Comparison of ENCODE assay signal across 28 mouse cellular contexts in genomic region chr9:16283033-16283432, GRCm38 (mm10).
DNase-seq lines count a peak whose midpoint lies in the region; ATAC-seq and TF ChIP-seq lines count a peak whose summit lies in the region.
"Had no signal": no experiment of that assay in that cellular context is flagged by ENCODE, and none has a peak within 500 bp of the region (broad histone marks: within the 10 kb centered on the region; RNA-seq: fewer than 3 reads in every experiment).

No protein-coding gene starts in this region.

- peaks cover 5% of the 10 kb centered on the region; the same call in 1 of the 2 replicates for H3K4me1 ChIP-seq in cortical plate, adult 2 months (ENCODE audit: control insufficient read depth, insufficient read depth, low read length)
- H3K4me1 ChIP-seq: embryonic facial prominence, embryonic 12.5 days; embryonic facial prominence, embryonic 15.5 days; forebrain, embryonic 12.5 days; forebrain, embryonic 15.5 days; hindbrain, embryonic 12.5 days; hindbrain, embryonic 15.5 days had no signal

- H3K27me3 ChIP-seq in myocyte (ENCODE audit: control insufficient read depth, insufficient read depth, insufficient read length): no peaks in the 10 kb centered on the region
- H3K27me3 ChIP-seq: embryonic facial prominence, embryonic 12.5 days; embryonic facial prominence, embryonic 15.5 days; forebrain, embryonic 12.5 days; forebrain, embryonic 15.5 days; hindbrain, embryonic 12.5 days; hindbrain, embryonic 15.5 days had no signal

- no peak for TF ChIP-seq CTCF in cortical plate, adult 2 months (IDR thresholded peaks at IDR 0.05; ENCODE audit: extremely low read depth, insufficient read depth, low read length)

- H3K4me3 ChIP-seq in cortical plate, adult 2 months (ENCODE audit: insufficient read depth, low read length): no peak overlapping the region
- no peak overlapping the region for H3K4me3 ChIP-seq in myocyte
- H3K4me3 ChIP-seq: embryonic facial prominence, embryonic 12.5 days; embryonic facial prominence, embryonic 15.5 days; forebrain, embryonic 12.5 days; forebrain, embryonic 15.5 days; gastrocnemius, adult 2 months; hindbrain, embryonic 12.5 days; hindbrain, embryonic 15.5 days had no signal

- peak; percentile 62; the same call in 1 of the 2 replicates for ATAC-seq in frontal cortex, adult (ENCODE audit: low TSS enrichment)
- ATAC-seq: activated CD4-positive, CD25-positive, alpha-beta regulatory T cell, adult 4 months; CD4-positive, CD25-positive, alpha-beta regulatory T cell, adult 4 months; forebrain, embryonic 15.5 days; intestine, postnatal 0 days had no signal

- peak overlapping the region; percentile 55 for H3K4me2 ChIP-seq in myocyte (ENCODE audit: low read depth)
- H3K4me2 ChIP-seq: embryonic facial prominence, embryonic 12.5 days; embryonic facial prominence, embryonic 15.5 days; forebrain, embryonic 12.5 days; forebrain, embryonic 15.5 days; heart, embryonic 11.5 days; hindbrain, embryonic 12.5 days; hindbrain, embryonic 15.5 days had no signal

- no peak overlapping the region for H3ac ChIP-seq in myocyte (ENCODE audit: control insufficient read depth, insufficient read length)

- DNase-seq in frontal cortex, postnatal 14 days (ENCODE audit: low spot score in 2 of 2): no peak
- DNase-seq in lung, adult 18-20 months: peak; percentile 4 to 6
- DNase-seq in lung, postnatal 4 days: no peak
- DNase-seq in embryo, embryonic 9.5 days (ENCODE audit: extremely low spot score): no peak
- DNase-seq in urinary bladder, adult 2 months (ENCODE audit: low spot score): no peak
- DNase-seq: adrenal gland, postnatal 10 days; cerebellum, adult 11-12 months; cerebellum, adult 8-10 months; cerebellum, postnatal 10 days; cerebellum, postnatal 36 days; gastrocnemius, adult 2 months; gastrocnemius, postnatal 14 days; heart, adult 11 months; heart, postnatal 10 days; heart, postnatal 4 days had no signal

- peak overlapping the region; percentile 65 for H3K27ac ChIP-seq in cortical plate, adult 2 months (ENCODE audit: insufficient read depth, low read length)
- H3K27ac ChIP-seq: embryonic facial prominence, embryonic 12.5 days; embryonic facial prominence, embryonic 15.5 days; forebrain, embryonic 12.5 days; forebrain, embryonic 15.5 days; gastrocnemius, adult 2 months; hindbrain, embryonic 12.5 days; hindbrain, embryonic 15.5 days had no signal

- no peaks in the 10 kb centered on the region for H3K36me3 ChIP-seq in myocyte (ENCODE audit: control insufficient read depth, insufficient read depth)
- H3K36me3 ChIP-seq: embryonic facial prominence, embryonic 12.5 days; embryonic facial prominence, embryonic 15.5 days; forebrain, embryonic 12.5 days; forebrain, embryonic 15.5 days; hindbrain, embryonic 12.5 days; hindbrain, embryonic 15.5 days had no signal

- no peak for TF ChIP-seq POLR2A in cortical plate, adult 2 months (IDR thresholded peaks at IDR 0.05; ENCODE audit: extremely low read depth, insufficient read depth, low read length)
- no peak for TF ChIP-seq POLR2A in myocyte (IDR thresholded peaks at IDR 0.05; ENCODE audit: insufficient read length, low read depth)

- no peaks in the 10 kb centered on the region for H3K79me2 ChIP-seq in myocyte (ENCODE audit: control insufficient read depth, insufficient read depth)

TF ChIP-seq in myocyte, 11 proteins besides CTCF, POLR2A, EP300 and RAD21:
- TF ChIP-seq TCF12 (IDR thresholded peaks at IDR 0.05; ENCODE audit: insufficient read depth, poor library complexity, severe bottlenecking) (no peak), TCF3 (IDR thresholded peaks at IDR 0.05; ENCODE audit: insufficient read length, low read depth) (no peak), MAX (IDR thresholded peaks at IDR 0.05; ENCODE audit: low read depth) (no peak), POLR2AphosphoS2 (IDR thresholded peaks at IDR 0.05; ENCODE audit: insufficient read length, low read depth) (no peak), SRF (IDR thresholded peaks at IDR 0.05; ENCODE audit: control insufficient read depth, insufficient read length, low read depth) (no peak)

Comparison
In these comparisons a context has a peak if more than half of its experiments do, and no peak if none do; other contexts are left out.
1. DNase-seq: peak in lung, adult 18-20 months (2 of 2); none in frontal cortex, postnatal 14 days (0 of 2), lung, postnatal 4 days (0 of 2), embryo, embryonic 9.5 days (single experiment) and urinary bladder, adult 2 months (single experiment).